17 mouse cellular contexts compared by ENCODE assay signal in the genomic region with DNA sequence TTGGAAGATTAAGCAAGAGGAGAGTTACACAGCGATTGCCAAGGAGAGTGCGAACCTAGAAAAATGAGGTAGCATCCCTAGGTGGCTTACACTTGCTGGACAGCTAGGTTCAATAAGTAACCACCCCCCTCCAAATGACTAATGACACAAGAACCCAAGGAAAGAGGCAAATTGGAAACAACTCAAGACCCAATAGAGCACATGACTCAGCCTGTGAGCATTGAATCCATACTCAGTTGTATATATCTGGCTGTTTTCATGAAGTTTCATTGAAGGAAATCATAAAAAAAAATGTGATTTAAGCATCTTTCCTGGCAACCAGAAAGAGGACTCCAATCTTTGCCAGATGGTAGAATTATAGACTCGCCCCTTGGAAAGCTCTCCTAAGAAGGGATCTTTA.
"Had no signal": no experiment of that assay in that cellular context is flagged by ENCODE, and none has a peak within 500 bp of the region (broad histone marks: within the 10 kb centered on the region; RNA-seq: fewer than 3 reads in every experiment).

No protein-coding gene starts in this region.

- H3K4me3 ChIP-seq: limb, embryonic 12.5 days; liver, embryonic 13.5 days; neural tube, embryonic 12.5 days; neural tube, embryonic 15.5 days; stomach, embryonic 15.5 days had no signal

- H3K36me3 ChIP-seq: limb, embryonic 12.5 days; liver, embryonic 13.5 days; neural tube, embryonic 12.5 days; neural tube, embryonic 15.5 days; stomach, embryonic 15.5 days had no signal

- H3K27ac ChIP-seq: kidney, postnatal 0 days; limb, embryonic 12.5 days; liver, embryonic 13.5 days; neural tube, embryonic 12.5 days; neural tube, embryonic 15.5 days; stomach, embryonic 15.5 days had no signal

- H3K27me3 ChIP-seq: limb, embryonic 12.5 days; liver, embryonic 13.5 days; neural tube, embryonic 12.5 days; neural tube, embryonic 15.5 days; stomach, embryonic 15.5 days had no signal

- H3K4me1 ChIP-seq: limb, embryonic 12.5 days; liver, embryonic 13.5 days; neural tube, embryonic 12.5 days; neural tube, embryonic 15.5 days; stomach, embryonic 15.5 days had no signal

- DNase-seq: kidney, adult 2 months; kidney, postnatal 25 days; liver, embryonic 13.5 days; lung, adult 2 months; lung, postnatal 14 days; lung, postnatal 4 days; midbrain, embryonic 14.5 days; right cerebral cortex, postnatal 25 days; spleen, adult 18-20 months; thymus, postnatal 25 days had no signal

- ATAC-seq: intestine, postnatal 0 days had no signal

- H3K9ac ChIP-seq: limb, embryonic 12.5 days; liver, embryonic 13.5 days; neural tube, embryonic 12.5 days; neural tube, embryonic 15.5 days; stomach, embryonic 15.5 days had no signal

- H3K9me3 ChIP-seq: limb, embryonic 12.5 days; liver, embryonic 13.5 days; neural tube, embryonic 12.5 days; neural tube, embryonic 15.5 days; stomach, embryonic 15.5 days had no signal

- H3K4me2 ChIP-seq: limb, embryonic 12.5 days; liver, embryonic 13.5 days; midbrain, embryonic 11.5 days; neural tube, embryonic 12.5 days; neural tube, embryonic 15.5 days; stomach, embryonic 15.5 days had no signal
